Mouse (Mus musculus) MEL-GATA-1-ER (cell line): ENCODE data around the gene Dclre1b.
"Not testable (repeated sequence)": the region's sequence is repeated elsewhere in the genome, so short reads cannot be mapped to it uniquely, and the experiment has no call there.

Experiments
- DNase-seq: peaks from one replicate; pipeline ENCODE4 v3.0.0-alpha.2; 2012; ENCODE audit warnings: low read depth; ENCODE audit errors: extremely low read depth

Gene Dclre1b

DNA sequence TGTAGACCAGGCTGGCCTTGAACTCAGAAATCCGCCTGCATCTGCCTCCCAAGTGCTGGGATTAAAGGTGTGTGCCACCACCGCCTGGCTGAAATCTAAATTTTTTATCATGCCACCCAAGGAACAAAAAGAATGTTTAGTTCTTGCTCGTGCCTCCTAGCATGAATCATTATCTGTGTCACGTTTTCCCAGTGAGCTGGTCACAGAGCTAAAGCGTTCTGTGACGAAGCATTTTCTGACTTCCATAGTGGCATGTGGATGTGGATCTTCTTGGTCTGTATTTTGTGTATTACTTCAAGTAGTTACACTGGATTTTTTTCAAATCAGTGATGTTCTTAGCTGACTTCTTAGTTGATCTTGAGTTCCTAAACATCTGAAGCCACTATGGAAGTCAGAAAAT, 1.7 kb upstream of the Dclre1b start:
- no peak for DNase-seq

DNA sequence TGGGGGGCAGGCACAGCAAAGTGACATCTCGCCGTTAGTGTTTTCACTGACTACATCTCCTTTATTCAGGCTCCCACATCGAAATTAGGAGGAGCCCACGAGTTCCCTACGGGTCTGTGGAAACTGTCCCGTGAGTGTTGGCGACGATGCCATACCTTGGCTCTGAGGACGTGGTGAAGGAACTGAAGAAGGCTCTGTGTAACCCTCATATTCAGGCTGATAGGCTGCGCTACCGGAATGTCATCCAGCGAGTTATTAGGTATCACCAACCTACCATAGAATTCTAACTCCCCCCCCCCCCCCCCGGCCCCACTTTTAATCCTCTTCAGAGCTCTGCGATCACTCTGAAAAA, 531 bp upstream of the Dclre1b start:
- no peak for DNase-seq

DNA sequence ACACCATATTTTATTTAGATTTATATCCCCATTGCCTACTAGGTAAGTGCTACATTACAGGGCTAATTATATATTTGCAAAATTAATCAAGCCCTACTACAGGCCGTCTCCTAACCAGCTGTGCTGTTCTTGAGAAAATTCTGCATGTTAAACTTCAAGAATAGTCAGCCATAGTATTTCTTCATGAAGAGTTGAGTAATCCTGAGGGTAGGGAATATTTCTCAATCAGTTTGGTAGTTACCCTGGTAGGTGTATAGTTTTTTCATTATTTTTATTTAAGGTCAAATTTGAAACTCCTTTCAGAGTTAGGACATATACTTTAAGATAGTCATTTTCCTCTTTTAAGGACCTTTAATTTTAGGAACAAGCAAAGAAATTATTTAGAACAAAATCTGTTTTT, 3.6 kb downstream of the Dclre1b start:
- no peak for DNase-seq

DNA sequence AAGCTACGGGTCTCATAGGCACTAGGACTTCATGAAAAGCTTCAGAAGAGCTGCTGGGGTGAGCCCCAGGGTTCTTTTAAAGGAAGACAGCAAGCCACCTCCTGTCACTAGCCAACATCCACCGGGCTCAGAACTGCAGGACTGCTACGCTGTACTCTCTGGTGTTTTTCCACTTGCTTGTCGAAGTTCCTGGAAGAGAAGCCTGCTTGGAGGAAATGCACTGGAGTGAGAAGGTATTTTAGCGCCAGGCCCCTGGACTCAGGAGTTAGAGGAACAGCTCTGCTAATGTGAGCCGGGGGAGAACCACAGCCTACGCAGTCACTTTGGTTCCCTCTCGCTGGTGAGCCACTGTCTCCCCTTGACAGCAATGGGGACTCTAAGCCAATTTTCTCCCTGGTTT, 6.4 kb downstream of the Dclre1b start:
- no peak for DNase-seq

DNA sequence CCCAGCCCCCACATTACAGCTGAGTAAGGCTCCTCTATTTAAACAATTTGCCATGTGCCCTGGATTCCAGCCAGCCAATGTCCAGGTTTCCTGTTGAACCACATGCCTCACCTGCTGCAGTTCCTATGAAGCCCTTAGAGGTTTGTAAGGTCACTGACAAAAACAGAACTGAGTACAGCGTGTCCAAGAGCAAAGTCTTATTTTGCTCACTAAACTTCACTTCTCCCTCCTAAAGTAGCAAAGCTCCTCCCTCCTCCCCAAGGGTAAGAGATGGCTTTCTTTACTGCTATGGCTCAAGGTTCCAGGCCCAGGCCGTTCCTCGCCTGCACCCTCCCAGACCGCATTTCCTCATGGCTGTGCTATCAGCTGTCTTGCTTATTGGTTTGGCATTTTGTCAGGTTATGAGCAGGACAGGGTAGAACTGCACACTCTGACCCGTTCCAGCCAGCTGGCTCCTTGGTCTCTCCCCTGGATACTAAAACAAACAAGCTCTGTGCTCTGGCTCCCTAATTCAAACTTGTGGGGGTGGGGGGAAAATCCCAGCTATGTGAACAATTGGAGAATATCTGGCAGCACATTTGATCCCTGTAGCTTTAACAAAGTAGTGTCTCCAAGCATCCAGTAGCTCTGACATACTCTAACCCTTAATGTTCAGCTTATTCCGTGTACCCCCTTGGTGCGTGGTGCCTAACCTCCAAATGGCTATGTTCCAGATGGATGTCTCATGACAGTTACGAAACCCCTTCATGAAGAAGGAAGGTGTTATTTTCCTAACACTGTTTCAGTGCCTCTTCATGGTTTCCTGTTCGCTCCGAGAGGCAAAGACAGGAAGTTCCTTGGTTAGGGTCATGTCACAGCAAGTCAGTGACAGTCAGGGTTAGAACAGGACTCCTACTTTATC, 7.4 kb downstream of the Dclre1b start:
- peak; percentile 98 for DNase-seq

DNA sequence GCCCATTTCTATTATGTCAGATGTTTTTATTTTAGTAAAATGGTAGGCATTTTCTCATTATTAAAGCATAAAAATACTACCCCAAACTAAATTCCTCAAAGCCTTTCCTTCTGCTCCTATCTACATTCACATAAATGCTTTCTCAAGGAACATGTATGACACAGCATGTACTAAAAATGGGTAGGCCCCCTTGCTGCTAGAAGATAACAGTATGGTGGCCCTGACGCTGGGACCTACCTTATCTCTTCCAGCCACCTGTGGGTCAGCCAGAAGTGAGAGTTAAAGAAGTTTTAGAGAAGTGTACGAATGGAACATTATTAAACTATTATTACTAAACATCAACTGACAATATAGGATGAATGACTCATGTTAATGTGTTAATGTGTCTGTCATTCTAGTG, 9.7 kb downstream of the Dclre1b start:
- peak; percentile 100 for DNase-seq

DNA sequence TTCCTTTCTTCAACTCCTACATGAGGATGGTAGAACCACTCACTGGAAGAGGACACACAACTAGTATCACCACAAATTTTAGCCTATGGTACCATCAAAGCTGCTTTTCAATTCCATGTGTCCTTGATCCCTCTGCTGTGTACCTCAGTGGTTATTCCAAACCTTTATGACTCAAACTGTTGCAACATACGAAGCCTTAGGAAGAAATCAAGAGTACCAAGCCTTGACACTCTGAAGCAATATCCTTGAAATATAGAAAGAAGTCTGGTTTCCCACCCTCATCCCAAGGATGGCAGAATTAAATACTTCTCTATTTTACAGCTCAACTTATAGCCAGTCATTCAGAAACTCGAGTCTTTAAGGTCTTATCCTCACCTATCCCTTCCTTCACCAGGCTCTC, 12.9 kb downstream of the Dclre1b start:
- DNase-seq, result no peak

DNA sequence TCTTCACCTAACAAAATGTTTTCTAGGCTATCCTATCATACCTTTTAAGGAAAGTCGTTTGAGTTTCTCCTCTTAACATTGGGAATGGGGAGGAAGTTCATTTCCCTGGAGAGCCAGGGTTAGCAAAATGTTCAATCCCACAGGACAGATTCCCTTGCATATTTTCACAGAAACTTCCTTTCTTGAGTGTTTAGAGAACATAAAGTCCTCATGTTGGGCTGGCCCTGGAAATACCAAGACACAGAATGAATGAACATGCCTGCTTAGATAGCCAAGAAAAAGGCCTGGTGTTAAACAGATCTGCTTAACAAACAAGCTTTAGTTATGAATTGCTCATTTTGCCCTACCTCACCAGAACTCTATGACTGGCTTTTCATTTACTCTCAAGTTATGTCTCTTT, 16.7 kb downstream of the Dclre1b start:
- no peak for DNase-seq

DNA sequence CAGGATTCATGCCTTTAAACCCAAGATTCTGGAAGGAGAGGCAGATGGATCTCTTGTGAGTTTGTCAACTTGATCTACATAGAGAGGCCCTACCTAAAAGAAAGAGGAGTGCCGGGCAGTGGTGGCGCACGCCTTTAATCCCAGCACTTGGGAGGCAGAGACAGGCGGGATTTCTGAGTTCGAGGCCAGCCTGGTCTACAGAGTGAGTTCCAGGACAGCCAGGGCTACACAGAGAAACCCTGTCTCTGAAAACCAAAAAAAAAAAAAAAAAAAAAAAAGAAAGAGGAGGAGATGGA, 17.2 kb downstream of the Dclre1b start:
- DNase-seq, result not testable (repeated sequence)

DNA sequence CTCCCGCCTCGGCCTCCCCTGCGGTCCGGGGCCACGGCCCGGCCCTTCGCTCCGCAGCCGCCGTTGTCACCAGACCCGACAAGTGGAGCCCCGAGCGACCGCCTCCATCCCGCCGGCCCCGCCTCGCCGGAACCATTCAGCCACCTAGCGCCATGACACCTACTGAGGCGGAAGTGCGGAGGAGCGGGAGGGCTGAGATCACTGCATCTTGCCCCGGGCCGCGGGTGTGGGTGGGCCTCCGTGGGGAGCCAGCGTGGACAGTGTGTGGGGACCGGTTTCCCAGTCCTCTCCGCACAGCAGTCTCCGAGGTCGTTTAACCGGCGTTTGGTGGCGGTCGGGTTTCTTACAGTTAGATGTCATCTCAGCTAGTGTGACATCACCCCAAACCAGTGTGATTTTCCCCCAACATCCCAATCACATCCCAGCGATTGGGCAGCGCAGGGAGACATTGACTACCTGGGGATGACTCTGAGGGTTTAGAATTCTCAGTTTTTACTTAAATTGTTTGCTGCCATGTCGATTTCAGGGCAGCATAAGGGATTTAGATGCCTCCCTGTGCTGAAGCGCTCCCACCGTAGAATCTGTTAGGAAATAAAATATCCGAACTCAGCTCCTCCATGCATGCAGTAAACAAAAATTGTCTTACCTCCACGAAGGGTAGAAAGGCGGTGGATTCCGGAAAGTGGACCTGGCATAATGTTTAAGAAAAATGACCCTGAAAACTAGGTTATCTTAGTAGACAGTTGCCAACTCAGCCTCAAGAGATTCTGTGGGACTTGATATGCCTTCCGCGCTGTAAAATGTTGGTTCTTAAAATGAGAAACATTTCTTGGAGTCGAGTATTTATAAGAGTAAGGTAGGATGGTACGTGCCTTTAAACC, 17.8 kb downstream of the Dclre1b start, which contains the start of gene Hipk1:
Gene Hipk1, minus strand, starts transcription at position 334 of the 881 bp plus-strand sequence.
- peak; percentile 93 for DNase-seq

DNA sequence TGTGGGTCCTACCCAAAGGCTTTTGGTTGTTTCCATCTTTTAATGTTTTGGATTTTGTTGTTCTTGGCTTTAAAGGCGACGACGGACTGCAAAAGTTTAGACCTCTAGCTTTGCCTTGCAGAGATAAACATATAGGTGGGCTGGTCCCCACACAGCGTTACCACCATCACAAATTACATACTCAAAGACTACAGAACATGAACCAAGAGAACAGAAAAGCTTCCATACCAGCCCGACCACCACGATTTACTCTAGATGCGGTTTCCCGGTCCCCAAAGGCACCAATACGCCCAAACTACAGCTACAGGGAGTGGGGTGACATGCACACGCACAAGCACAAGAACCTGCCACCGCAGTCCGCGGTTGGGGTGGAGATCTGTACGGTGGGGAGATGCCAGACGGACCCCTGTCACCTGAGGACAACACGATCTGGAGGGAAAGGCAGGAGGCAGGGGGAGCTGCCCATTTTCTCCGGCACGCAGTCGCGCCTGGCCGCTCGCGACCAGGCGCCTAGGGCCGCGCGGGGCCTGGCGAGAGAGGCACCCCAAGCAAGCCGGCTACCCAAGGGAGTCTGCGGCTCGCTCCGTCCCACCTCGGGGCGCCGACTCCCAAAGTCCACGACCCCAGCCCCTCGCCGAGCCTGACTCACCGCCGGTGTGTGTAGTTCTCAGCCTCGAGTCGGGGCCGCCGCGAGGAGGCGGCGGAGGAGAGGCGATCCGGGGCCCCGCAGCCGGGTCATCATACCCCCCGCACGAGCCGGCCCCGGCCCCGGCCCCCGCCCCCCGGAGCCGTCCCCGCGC, 18.7 kb downstream of the Dclre1b start:
- DNase-seq, result peak; percentile 51

DNA sequence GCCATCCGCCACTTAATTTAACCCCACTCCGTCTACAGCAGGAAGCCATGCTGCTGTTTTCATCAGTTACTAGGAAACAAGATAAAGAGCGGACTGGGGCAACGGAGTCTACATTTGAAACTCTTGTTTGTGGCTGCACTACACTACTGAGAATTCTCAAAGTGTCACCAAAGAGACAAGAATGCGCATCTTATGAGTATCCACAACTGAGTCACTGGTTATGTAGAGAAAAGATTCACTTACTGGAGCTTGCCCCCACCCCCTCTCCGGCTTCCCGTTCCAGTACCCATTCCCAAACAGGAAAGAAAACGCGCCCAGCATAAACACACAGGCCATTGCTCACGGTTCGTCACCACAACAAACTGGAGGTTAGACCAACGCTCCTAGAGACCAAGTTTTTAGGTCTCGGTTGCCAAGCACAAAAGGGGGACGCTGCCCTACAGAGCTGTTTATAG, 19.3 kb downstream of the Dclre1b start:
- peak; percentile 79 for DNase-seq

DNA sequence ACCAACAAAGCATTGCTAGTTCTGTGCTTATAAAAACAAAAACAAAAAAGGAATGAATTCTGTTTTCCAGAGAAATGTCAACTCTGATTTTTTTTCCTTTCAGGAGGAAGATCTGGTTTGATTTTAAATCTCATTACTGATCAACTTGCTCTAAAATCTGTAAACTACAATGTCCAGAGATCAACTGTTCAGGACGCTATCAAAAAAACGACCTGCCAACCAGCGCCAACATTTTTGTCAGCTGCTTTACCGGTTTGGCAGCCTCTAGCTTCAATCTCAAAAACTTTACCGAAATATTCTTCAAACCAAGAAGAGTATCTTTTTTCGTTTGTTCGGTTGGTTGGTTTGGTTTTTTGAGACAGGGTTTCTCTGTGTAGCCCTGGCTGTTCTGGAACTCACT, 20.1 kb downstream of the Dclre1b start:
- DNase-seq, result no peak

DNA sequence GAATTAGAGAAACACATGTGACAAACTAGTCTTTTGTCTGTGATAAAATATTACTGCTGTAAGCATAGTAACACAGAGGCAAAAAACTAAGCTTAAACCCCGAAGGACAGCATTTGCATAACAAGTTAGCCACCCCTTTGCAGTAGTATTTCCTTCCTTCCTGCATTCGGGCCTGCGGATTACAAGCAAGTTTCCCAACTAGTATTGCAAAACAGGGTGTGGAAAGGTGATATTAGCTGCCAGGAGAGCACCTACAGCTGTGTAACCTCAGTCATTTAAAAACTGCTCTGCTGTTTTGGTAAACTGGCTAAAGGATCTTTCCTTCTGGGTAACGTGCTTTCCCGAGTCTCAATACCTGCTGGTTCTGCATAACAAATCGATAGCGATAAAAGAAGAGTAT, 22.0 kb downstream of the Dclre1b start:
- no peak for DNase-seq

DNA sequence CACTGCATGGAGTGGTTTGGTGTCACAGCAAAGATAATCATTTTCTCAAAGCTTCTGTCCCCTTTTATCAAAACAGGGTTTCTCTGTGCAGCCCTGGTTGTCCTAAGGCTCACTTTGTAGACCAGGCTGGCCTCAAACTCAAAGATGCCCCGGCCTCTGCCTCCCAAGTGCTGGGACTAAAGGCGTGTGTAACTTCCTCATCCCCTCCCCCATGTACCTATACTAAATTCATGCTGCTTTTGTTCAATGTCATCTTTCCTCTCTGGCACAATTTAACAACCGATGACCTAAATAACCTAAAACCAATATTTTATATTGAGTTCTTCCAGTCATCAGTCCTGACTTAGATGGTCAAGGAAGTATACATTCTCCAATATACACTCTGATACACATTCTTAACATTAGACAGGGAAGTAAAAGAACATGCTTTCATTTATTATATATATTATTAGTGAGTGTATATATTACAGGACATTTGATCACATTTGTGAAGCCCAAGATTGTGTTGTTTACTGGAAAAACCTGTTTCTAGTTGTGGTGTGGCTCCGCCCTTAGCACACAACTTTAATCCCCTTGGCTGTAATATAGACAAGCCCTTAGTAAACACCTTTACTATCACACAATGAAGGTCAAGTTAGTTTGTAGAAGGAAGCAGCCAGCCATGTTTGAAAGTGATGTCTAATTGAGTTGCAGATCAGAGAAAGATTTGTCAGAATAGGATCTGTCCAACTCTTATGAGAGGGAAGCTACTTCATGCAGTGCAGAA, 26.2 kb downstream of the Dclre1b start:
- DNase-seq, result peak; percentile 42

DNA sequence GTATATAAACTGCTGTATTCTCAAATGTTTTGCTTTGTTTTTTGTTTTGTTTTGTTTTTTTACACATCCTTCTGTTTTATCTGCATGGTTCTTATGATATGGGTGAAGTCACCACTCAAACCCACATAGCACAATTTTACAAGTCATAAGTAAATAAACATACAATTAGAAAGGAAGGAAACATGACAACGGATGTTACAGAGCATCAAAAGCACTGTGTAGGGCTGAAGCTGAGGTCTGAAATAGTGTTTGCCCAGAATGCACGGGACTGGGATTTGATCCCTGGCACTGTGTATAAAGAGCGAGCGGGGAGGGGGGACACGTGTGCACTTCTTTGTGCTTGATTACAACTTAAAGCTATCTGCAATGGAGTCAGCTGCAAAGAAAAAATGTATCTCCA, 28.5 kb downstream of the Dclre1b start:
- DNase-seq, result no peak

DNA sequence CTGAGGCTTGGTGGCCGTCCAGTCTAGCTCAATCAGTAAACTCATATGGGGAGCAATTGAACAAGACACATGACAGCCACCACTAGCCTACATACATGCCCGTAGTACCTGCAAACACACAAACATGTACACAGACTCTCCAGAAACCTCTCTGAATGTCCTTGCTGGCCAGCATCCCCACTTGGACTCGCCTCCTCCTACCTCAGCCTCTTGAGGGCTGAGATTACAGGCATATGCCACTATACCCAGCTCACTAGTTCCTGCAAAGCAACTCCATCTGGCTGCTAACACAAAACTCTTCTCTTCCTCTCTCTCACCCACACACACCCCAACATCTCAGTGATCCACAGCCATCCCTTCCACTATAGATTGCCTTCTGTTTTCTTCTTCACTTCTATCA, 29.0 kb downstream of the Dclre1b start:
- DNase-seq, result no peak

DNA sequence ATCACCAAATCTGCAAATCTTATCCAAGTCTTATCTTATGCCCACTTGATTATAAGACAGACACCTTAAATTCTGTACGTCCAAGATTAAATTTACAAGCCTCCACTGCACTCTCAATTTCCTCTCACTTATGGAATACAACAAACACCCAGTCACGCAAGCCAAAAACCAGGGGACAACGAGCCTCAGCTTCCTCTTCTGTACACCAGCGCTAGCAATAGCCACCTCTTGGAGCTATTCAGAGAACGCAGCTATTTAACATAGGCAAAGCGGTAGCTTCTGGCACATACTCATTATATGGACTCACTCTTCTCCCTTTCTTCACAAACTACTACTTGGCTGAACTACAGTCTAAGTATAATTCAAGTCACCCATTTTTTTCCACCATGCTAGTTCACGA, 30.1 kb downstream of the Dclre1b start:
- no peak for DNase-seq

DNA sequence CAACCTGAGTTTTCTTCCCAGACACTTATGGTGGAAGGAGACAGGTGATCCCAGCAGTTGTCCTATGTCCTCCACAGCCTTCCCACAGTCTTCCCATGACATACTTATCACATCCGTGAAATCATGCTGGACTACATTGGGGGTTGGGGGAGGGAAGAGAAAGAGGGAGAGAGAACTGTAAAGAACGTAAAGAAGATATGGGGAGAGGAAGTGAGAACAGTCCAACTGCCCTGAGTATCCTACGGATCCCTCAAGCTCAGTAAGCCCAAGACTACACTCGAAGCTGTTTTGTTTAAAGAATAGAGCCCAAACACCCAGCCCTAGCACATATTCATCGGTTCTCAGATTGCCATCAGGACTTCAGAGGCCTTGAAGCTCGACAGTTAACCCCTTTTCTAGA, 30.6 kb downstream of the Dclre1b start:
- DNase-seq, result no peak

DNA sequence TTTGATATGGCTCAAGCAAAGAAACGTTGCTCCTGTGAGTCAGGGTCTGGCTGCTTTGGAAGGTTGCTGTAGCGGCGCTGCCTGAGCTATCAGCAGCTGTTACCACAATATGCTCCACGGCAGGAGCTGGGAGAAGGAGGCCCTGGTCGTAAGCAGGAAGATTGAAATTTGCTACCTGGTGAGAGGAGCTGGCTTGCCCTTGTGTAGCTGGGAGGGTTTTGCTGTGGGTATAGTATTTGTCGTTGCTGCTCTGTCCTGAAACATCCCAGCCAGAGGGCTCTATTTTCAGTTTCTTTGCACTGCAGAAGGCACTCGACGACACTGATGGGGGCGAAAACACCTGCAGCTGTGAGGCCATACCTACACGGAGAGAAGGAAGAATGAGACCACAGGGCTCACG, 31.3 kb downstream of the Dclre1b start:
- no peak for DNase-seq

DNA sequence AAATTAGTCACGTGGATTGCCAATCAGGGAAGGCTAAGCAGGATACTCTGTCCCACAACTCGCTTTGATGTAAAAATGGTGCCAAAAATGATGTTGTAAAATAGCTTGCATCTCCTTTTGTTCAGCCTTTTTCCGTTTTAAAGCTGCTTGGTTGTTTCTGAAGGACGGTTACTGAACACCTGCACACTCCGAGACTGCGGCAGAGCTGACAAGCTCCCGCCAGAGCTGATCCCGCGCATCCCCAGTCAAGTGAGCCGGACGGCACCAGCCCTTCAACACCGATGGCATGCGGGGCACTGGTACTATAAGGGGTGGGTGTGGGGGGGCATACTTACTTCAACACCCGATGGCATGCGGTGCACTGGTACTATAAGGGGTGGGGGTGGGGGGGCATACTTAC, 35.2 kb downstream of the Dclre1b start:
- DNase-seq, result no peak
